Mouse (Mus musculus) cerebellum, adult 2 months (tissue): ENCODE measurements around the gene Zfand2b. TPM values are rescaled to one million over a fixed set of nuclear protein-coding genes. Genes with fewer than 3 reads are reported as not detected.

Experiments
- DNase-seq, 2 experiments: peaks; one replicate each; pipeline ENCODE4 v3.0.0; 2021
- H3K27ac ChIP-seq: fragments of 200-500 bp; 2 replicates; pipeline ENCODE4 v1.5.1; 2012; ENCODE audit warnings: low read length, control low read depth, inconsistent platforms; ENCODE audit not compliant: insufficient read depth
- H3K27me3 ChIP-seq: fragments of 200-500 bp; 2 replicates; pipeline ENCODE4 v1.6.1; 2012; ENCODE audit warnings: inconsistent platforms, mild to moderate bottlenecking, low read length, moderate library complexity; ENCODE audit not compliant: control insufficient read depth, insufficient read depth
- H3K4me1 ChIP-seq: fragments of 200-500 bp; 2 replicates; pipeline ENCODE4 v1.6.1; 2011; ENCODE audit warnings: low read length; ENCODE audit not compliant: control insufficient read depth, insufficient read depth
- H3K4me3 ChIP-seq: fragments of 200-500 bp; replicated peaks from 2 replicates; pipeline ENCODE3; 2011; ENCODE audit warnings: mild to moderate bottlenecking, low read depth, low read length, control low read depth; ENCODE audit not compliant: insufficient read depth
- CTCF ChIP-seq: fragments of 200-500 bp; IDR thresholded peaks from 2 replicates; pipeline ENCODE4 v1.5.1; 2011; ENCODE audit warnings: low read depth, mild to moderate bottlenecking, control low read depth, low read length, moderate library complexity, borderline replicate concordance; ENCODE audit not compliant: insufficient read depth
- POLR2A ChIP-seq: fragments of 200-500 bp; IDR thresholded peaks from 2 replicates; pipeline ENCODE4 v1.6.1; 2011; ENCODE audit warnings: low read length, control low read depth, borderline replicate concordance; ENCODE audit not compliant: insufficient read depth
- WGBS: fragments of 180-500 bp; shearing (Covaris S2); methylation state at CpG from one replicate; pipeline ENCODE4 v1.1.7; 2018; 5-methylcytosine and 5-hydroxymethylcytosine counted together
- polyA plus RNA-seq: library from polyadenylated mRNA; depleted of rRNA; stranded (reverse); fragments of >200 nt; gene quantifications from 2 replicates; pipeline ENCODE4 v1.2.3, GENCODE M21; 2012

Zfand2b gene
- polyA plus RNA-seq, 1 experiment, result 61.6 TPM

DNA sequence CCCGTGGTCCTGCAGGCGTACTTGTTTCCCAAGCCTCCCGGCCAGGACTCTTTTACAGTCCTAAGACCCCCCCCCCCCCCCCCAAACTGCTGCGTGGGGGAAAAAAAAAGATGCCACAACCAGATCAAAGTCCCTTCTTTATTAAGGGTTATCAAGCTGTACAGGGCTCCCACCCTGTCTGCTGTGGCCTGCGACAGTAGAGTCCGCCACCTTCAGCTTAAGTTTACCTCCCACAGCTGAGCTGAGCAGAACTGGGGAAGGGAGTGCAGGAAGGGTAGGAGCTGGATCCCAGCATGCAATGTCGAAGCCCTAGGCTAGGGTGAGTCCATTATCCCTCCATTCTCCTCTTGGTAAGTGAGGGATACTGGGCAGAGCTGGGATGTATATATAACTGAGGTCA, 12.3 kb downstream of the Zfand2b start:
- peaks cover 14% of the 10 kb centered on the region for H3K4me1 ChIP-seq
- WGBS, result 44% methylated on average over 7 of the region's 7 CpGs
- H3K4me3 ChIP-seq, result no peak overlapping the region
- TF ChIP-seq POLR2A (no peak), CTCF (no peak)
- no peaks in the 10 kb centered on the region for H3K27me3 ChIP-seq
- no peak overlapping the region for H3K27ac ChIP-seq
- no peak for DNase-seq

DNA sequence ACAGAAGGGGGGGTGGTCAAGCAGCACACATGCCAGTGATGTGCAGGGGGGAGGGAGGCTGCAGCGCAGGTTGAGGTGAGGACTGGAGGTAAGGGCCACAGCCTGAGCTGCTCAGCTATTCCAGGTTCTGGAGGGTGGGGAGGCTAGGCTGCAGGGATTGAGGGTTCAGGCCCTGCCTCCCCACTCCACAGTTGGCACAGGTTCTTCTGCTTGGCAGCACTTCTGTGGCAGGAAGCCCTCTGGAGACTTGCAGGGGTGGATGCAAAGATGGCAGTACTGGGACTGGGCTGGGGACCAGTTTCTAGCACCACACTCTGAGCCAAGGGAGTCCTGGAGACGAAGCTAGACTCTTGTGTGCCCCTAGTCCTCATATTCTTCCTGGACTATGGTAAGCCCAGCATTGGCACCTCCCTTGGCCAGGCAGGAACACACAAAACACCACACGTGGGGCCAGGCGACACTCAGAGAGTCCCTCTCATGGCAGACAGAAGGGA, 13.0 kb downstream of the Zfand2b start:
- no peak overlapping the region for H3K4me3 ChIP-seq
- 67% methylated on average over 4 of the region's 4 CpGs for WGBS
- no peaks in the 10 kb centered on the region for H3K27me3 ChIP-seq
- H3K4me1 ChIP-seq, result peaks cover 18% of the 10 kb centered on the region
- TF ChIP-seq POLR2A, result no peak
- TF ChIP-seq CTCF, result no peak
- no peak for DNase-seq
- no peak overlapping the region for H3K27ac ChIP-seq

DNA sequence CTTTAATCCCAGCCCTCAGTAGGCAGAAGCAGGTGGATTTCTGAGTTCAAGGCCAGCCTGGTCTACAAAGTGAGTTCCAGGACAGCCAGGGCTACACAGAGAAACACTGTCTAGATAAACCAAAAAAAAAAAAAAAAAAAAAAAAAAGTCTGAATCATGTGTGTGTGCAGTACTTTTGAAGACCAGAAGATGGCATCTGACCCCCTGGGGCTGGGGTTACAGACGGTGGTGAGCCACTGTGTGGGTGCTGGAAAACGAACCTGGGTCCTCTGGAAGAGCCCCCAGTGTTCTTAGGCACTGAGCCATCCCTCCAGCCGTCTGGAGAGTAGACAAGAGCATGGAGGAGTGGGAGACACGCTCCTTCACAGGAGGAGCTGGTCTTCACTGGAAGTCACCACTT, 13.7 kb downstream of the Zfand2b start:
- 40% methylated on average over 4 of the region's 4 CpGs for WGBS
- H3K27ac ChIP-seq, result no peak overlapping the region
- H3K4me3 ChIP-seq, result no peak overlapping the region
- TF ChIP-seq POLR2A (no peak), CTCF (0 out of 2 replicates have a peak, but pooled peaks have one; percentile 17)
- peaks cover 18% of the 10 kb centered on the region for H3K4me1 ChIP-seq
- DNase-seq, result no peak
- no peaks in the 10 kb centered on the region for H3K27me3 ChIP-seq

DNA sequence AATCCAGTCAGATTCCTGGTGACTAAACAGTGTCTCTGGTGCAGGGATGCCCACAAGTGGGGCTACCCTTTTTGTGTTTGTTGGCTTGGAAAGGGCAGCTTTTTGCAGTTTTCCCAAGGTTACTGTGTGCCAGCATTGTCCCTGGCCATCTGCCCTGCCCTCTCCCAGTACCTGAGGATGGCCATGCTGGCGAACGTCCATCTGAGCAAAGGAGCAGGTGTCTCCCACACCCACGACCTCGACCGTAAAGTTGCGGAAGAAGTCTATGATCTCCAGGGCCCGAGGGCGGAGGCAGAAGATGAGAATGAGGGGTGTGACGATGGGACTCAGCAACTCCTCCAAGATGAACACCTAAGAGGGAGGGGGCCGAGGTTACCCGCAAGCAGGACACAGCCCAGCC, 17.0 kb downstream of the Zfand2b start:
- H3K4me1 ChIP-seq, result peaks cover 20% of the 10 kb centered on the region
- 47% methylated on average over 11 of the region's 11 CpGs for WGBS
- no peak overlapping the region for H3K27ac ChIP-seq
- no peaks in the 10 kb centered on the region for H3K27me3 ChIP-seq
- no peak for TF ChIP-seq CTCF
- no peak for TF ChIP-seq POLR2A
- DNase-seq, result peak; percentile 49 to 55
- H3K4me3 ChIP-seq, result no peak overlapping the region

DNA sequence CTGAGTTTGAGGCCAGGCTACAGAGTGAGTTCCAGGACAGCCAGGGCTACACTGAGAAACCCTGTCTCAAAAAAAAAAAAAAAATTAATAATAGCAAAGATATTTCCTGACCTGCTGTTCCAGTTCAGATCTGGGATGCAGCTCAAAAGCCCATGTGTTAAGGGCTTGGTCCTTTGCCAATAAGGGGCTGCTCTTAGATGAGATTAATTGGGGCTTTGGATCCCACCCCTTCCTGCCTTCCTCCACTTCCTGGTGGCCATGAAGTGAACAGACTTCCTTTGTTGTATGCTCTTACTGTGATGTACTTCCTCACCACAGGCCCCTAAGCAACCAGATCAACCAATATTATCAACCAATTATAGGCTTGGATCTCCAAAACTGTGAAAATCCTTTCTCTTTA, 18.7 kb downstream of the Zfand2b start:
- TF ChIP-seq CTCF (no peak), POLR2A (no peak)
- Histone ChIP-seq H3K27me3 (no peaks in the 10 kb centered on the region), H3K27ac (no peak overlapping the region), H3K4me1 (peaks cover 20% of the 10 kb centered on the region), H3K4me3 (no peak overlapping the region)
- no peak for DNase-seq

DNA sequence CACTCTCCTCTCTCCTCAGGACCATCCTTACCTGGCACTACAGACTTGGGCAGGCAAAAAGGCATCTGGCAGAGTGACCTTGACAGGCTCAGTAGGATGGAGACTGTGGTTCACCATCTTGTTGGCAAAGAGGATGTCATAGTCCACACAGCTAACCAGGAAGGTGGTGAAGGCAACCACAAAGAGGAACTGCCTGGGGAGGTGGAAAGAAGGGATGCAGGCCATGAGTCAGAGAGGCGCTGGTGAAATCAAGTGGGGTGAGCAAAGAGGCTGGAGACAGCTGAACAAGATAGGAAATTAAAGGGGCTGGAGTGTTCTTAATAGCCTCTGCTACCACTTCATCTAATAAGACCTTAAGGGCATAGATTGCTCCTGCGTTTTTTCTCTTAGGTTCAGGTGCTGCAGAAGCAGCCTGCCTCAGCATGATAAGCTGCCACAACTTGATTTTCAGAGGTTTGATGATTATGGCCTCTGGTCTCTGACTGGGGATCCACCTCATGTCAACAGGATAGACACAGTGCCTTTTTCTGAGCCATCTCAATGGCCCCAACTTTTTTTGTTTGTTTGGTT, 19.6 kb downstream of the Zfand2b start:
- Histone ChIP-seq H3K4me1 (peaks cover 20% of the 10 kb centered on the region), H3K27ac (no peak overlapping the region), H3K27me3 (no peaks in the 10 kb centered on the region), H3K4me3 (no peak overlapping the region)
- no peak for TF ChIP-seq CTCF
- TF ChIP-seq POLR2A, result no peak
- no peak for DNase-seq
- WGBS, result 83% methylated on average over 2 of the region's 2 CpGs

DNA sequence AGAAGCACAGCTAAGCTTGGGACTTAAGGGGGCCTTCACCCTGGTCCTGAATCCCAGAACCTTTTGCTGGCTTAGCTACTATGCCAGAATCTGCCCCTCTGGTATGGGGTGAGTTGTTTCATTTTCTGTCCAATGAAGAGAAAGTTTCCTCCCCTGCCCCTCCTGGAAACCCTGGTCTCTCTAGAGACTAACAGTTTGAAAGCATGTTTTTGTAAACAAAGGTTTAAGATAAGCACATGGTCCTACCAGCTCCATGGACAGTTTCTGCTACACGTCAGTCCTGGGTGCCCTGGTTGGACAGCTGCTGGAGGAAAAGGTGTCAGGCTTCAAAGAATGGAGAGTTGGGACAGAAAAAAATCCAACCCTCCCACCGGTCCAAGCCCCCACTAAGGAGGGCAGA, 22.1 kb downstream of the Zfand2b start:
- DNase-seq, result no peak
- Histone ChIP-seq H3K4me3 (peak overlapping the region; percentile 82), H3K27me3 (no peaks in the 10 kb centered on the region), H3K27ac (no peak overlapping the region), H3K4me1 (peaks cover 11% of the 10 kb centered on the region)
- WGBS, result 27% methylated on average over 2 of the region's 2 CpGs
- TF ChIP-seq CTCF, result no peak
- no peak for TF ChIP-seq POLR2A

DNA sequence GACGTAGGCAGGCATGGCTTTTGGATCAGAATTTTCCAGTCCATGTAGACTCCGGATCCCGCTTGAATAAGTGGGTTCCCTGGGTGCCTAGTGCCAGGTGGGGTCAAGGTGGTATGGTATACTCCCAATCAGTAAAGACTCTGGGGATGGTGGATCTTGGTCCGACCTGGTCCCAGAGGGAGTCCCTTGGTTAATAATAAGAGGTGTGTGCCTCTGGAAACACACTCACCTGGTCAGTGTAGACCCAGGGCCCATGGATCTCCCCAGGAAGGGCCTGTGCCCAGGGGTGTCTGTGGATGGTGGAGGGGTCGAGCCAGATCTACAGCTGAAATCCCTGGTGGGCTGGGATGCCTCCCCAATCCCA, 22.8 kb downstream of the Zfand2b start:
- 18% methylated on average over 5 of the region's 5 CpGs for WGBS
- H3K27ac ChIP-seq, result peak overlapping the region; percentile 74
- no peak for DNase-seq
- H3K27me3 ChIP-seq, result no peaks in the 10 kb centered on the region
- H3K4me1 ChIP-seq, result peaks cover 5% of the 10 kb centered on the region
- H3K4me3 ChIP-seq, result peak overlapping the region; percentile 82
- no peak for TF ChIP-seq CTCF
- TF ChIP-seq POLR2A, result no peak
